Mouse (Mus musculus) E14TG2a.4 (cell line): ENCODE results near the gene 4930432M17Rik.

Experiments
- CTCF ChIP-seq: conservative IDR thresholded peaks from 2 replicates; pipeline ENCODE4 v1.5.1; 2014; ENCODE audit warnings: low read length
- NANOG ChIP-seq: IDR thresholded peaks from 2 replicates; pipeline ENCODE4 v1.6.1; 2014; ENCODE audit warnings: borderline replicate concordance, low read length, mixed read lengths
- POU5F1 ChIP-seq: IDR thresholded peaks from 2 replicates; pipeline ENCODE4 v1.6.1; 2014; ENCODE audit warnings: low read length, borderline replicate concordance

GRCm38 (mm10) chr3:121693746-121694145 is 23.2 kb downstream of the 4930432M17Rik start:
- no peak for TF ChIP-seq CTCF
- TF ChIP-seq NANOG, result no peak
- no peak for TF ChIP-seq POU5F1
